Mouse (Mus musculus) spleen, postnatal 36 days (tissue): ENCODE data around the gene Nos1ap.

ENCODE experiments used
- DNase-seq, 2 experiments: peaks; one replicate each; pipeline ENCODE4 v3.0.0; 2022; ENCODE audit warnings: low spot score in 2 of 2, mixed read lengths in 1 of 2

Gene Nos1ap

DNA sequence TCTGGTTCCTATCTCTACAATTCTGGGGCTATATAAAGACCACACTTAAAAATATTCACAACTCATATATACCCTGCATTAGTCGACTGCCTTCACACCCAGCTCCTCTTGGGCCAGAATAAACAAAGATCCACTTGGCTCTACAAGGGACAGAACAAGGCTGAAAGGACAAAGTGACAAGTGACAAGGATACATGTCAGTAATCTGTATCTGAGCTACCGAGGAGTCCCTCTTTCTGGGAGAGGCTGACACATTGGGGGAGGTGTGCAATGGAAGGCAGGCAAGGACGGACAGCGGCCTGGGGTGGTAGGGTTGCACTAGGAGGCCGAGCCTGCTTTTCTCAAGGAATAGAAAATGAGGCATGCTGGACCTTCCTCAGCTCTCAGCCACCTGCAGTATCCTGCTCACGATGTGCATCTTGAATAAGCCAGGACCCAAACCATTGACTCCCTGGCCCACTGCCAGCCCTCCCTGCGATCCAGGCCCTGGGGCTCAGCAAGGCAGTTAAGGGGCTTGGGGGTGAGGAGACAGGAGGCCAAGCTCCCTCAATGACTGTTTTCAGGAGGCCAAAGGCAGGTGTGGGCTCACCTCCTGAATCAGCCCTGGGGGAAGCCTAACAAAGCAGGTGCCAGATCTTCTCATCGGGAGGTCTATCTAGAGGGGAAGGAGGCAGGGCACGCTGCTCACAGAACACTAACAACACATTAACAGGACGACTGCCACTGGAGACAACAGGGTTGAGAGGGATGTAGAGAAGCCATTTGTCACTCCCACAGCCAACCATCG is 87.0 kb downstream of the Nos1ap start:
- DNase-seq: no peak

DNA sequence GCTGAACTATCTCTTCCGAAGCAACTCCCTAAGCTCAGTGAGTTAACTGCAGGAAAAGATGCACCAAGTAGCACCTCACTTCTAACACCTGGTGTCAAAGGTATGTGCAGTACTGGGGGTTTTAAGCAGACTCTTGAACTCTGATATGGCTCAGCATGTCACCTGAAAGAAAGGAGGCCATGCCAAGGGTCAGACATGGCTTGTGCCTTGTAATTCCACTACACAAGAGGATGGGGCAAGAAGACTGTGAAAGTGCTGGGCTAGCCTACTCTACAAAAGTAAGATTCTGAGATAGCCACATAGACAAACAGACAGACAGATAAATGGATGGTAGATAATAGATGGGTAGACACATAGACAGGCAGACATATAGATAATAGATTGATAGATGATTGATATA is 87.7 kb downstream of the Nos1ap start:
- no peak for DNase-seq

DNA sequence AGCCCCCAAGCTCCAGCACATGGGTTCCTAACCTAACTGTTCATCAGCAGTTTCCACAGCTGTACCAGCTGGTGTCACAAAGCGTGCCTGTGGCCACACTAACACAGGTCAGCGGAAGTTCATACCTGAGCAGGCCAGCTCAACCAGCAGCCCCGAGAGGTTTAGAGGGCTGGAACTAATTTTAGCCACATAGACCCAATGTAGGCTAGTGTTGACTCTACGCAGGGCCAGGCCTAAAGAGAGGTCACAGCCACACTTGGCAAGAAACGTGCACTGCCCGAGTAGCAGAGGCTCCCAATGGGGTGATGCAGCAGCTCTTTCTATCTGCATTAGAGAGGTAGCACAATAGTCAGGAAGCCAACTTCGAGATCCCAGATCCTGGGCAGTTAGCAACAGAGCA is 88.1 kb downstream of the Nos1ap start:
- DNase-seq: no peak

DNA sequence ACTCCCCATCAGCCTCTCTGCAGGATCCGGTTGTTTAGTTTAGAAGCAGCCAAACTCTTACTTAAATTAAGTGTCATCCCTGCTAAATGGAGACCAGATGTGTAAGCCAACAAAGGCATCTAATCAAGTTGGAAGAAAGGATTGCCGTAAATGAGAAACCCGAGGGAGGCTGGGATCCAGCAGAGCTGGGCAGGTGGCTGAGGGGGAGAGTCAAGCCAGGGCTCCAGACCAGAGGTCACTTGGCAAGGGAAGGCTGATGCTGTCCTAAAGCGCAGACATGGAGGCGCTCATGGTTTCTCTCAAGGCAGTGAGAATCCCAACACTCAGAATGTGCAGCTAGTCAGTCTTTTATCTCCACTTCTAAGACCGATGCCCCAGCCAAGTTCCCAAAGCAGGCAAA is 89.8 kb downstream of the Nos1ap start:
- DNase-seq: no peak

DNA sequence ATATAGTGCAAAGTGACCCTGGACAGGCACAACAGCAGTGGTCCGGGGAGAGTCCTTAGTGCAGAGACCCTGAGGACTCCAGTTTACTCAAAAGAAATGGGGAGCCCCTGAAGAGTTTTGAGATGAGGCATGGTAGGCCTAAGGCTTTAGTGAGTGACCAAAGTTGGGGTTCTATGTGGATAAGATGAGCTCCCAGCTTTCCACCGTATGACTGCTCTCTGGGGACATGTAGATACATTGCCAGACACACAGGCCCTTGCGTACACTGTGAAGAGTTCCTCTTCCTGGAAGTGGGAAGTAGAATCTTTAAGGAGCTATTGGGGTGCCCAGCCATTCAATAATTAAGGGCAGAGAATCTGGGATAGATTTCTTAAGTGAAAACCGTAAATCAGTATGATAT is 90.2 kb downstream of the Nos1ap start:
- no peak for DNase-seq

DNA sequence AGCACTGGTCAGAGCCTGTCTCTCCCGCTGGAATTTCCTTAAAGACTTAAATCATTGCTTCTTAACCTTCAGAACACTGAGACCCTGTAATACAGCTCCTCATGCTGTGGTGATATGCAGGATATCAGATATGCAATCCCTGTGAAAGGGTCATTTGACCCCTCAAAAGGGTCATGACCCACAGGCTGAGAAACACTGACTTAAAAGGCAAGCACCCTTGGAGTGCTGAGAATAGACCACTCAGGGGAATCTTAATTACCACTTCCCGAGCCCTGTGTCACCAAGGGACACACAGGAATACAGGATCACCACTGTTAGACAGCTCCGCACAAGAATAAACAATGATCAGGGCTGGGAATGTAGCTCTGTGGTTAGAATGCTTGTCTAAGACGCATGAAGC is 91.0 kb downstream of the Nos1ap start:
- no peak for DNase-seq

DNA sequence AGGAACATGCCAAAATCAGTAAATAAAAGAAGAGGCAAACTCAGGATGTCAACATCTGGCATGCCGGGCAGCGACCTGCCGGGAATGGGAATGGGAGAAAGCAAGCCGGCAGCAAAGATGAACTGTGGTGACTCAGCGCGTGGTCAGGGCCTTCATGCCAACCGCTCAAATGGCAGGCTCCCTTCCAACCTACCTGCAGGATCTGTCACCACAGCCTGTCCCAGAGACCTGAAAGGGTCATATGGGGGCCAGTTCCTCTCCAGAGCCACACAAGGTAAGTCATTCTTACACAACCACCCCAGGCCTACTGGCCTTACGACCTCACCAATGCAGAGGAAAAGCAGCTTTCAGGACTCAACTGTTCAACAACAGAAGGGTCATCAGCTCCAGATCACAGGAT is 93.4 kb downstream of the Nos1ap start:
- no peak for DNase-seq

DNA sequence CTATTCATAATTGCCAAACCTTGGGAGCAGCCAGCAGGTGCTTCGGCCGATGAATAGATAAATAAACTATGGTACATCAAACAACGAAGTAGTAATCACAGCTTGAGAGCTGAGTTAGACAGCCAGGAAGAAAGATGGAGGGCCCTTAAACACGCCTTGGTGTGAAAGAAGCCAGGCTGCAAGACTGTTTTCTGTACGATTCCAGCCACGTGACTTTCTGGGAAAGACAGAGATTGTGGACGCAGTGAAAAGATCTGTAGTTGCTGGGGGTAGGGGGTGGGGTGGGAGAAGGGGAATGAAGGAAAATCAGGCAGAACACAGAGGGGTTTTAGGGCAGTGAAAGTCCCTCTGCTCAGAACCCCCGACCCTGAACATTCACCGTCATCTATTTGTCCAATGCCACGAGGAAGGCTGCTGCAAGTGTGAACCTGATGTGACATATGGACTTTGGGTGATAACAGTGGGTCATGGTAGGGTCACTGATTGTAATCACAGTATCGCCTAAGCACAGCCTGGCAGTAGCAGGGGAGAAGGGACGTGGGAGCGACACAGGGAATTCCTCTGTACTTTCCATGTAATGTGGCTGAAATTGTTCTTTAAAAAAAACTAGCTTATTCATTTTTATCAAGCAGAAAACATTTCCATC is 94.0 kb downstream of the Nos1ap start:
- DNase-seq: no peak

DNA sequence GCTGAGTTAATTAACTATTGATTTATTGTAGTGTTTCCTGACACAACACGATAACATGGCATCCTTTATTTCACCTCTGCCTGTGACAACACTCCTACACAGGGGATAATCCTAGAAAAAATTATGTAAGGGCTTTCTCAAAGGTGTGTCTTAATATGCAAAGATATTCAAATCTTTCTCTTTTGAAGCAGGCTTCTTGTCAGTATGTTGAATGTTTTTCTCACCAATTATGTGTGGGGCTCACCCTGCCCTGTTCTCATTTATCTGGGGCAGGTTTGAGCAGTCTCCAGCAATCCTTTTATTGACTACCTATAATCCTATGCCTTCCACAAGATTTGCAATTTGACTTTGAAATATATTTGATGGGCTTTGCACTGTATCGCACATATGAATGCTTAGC is 97.1 kb downstream of the Nos1ap start:
- DNase-seq: no peak

DNA sequence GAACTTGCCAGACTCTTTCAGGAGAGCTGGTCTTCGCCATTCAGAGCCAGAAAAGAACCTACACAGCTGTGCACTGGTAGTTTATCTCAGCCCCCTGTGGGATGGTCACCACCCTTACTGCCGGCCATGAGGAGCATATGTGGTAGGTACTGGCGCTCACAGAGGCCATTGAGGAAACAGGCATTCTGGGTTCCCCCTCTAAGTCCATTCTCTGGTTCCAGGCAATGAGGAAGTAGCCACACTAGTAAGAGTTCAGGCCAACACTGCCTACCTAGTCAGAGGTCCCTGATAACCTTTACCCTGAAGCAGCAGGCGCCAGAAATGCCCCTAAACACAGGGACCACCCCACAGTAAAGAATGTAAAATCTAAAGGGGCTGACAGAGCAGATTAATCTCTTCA is 97.6 kb downstream of the Nos1ap start:
- no peak for DNase-seq

DNA sequence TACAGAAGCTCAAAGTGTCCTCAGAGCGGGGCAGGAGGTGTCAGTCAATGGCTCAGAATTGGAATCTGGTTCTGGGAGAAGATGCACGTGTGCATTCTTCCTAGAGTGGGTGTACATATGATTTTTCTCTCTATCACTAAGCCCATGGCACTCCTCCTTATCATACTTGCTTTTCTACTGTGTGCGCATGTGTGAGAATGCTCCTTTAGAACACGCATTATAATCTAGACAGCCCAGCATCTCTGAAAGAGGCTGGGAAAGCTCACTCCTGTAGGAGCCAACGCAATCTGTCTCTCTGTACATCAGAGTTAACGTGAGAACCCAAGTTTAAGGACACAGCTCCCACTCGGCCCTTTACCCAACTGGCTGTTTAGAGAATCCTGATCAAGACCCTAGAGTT is 99.7 kb downstream of the Nos1ap start:
- no peak for DNase-seq

DNA sequence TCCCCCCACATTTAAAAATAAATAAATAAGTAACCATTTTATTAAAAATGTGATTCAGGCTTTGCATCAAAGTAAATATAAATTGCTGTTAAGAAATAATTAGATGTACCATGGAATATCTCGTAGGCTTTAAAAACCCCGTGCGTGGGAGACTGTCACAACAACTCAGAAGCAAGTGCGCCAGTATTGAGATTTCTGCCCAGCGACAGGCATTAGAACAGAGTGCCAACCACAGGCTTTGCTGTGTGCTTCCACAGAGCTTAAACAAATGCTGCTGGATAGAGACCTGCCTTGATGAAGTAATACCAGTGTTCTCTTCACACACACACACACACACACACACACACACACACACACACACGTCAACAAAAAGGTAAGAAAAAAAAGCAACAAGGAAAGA is 100.2 kb downstream of the Nos1ap start:
- DNase-seq: no peak

DNA sequence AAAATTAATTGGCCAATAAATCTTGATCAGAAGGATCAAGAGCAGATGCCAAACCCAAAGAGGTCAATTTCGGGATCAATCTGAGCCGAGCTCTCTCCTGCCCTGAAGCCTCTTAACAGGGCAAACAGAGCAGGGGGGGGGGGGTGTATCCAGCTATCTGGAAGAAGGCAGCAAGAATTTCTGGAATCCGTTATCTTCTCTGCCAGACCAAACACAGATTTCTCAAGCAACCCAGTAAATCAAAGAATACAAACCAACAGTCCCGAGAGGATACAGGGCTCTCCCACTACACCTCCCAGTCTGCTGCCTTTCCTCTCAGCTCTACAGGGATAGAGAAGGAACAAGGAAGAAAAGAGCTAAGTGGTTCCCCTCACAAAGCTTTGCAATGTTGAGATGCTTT is 104.5 kb downstream of the Nos1ap start:
- no peak for DNase-seq

DNA sequence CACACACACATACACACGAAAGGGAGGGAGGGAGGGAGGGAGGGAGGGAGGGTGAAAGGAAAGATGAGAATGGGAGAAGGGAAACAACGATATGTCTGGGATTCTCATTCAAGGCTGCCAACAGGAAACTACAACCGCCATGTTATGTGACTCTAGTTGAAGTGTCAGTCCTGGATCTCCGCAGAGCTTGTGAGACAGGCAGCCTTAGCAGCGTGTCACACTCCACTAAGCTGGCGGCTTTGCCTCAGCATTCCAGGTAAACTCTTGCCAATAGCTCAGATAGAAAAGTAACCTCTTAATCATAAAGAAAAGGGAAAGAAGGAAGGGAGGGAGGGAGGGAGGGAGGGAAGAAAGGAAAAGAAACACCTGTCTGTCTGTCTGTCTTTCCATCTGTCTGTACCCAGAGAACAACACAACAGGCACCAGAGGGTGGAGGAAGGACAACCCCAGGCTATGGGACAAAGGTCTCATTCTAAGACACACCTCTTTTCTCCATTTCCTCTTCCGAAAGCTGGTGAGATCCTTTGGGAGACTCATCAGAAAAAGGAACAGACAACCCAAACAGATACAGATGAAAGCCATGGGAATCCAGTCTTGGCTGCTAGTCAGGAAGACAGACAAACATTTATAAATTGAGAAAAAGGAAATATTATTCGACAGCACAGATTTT is 107.3 kb downstream of the Nos1ap start:
- no peak for DNase-seq

DNA sequence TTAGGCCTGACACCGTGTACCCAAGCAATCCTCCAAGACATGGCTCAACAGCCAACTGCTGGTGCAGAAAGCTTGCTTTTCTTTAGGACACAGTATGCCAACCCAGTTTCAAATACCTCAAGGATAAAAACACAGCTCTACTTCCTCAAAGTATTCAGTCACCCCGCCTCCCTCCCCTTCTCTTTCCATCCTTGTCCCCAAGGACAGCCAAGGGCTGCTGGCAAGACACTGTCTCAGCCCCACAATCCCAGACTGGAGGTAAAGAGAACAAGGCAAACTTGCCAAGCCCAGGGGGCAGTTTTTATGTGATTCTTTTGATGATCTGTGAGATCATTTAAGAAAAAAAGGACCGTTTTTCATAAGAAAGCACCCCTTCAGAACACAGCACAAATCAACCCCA is 108.6 kb downstream of the Nos1ap start:
- DNase-seq: no peak

DNA sequence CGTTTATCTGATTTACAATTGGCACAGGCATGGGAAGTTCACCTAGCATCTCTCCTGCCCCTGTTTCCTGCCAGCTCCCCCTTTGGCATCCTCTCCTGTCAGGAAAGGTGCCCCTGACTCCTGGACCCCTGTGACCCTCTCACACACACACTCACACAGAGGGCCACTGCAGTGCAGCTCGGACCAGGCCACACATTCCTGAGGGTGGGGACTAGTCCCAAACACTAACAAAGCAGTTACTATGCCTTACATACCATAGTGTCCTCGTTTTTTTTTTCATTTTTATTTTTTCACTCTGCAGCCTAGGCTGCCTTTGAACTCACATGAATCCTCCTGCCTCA is 110.2 kb downstream of the Nos1ap start:
- DNase-seq: no peak

DNA sequence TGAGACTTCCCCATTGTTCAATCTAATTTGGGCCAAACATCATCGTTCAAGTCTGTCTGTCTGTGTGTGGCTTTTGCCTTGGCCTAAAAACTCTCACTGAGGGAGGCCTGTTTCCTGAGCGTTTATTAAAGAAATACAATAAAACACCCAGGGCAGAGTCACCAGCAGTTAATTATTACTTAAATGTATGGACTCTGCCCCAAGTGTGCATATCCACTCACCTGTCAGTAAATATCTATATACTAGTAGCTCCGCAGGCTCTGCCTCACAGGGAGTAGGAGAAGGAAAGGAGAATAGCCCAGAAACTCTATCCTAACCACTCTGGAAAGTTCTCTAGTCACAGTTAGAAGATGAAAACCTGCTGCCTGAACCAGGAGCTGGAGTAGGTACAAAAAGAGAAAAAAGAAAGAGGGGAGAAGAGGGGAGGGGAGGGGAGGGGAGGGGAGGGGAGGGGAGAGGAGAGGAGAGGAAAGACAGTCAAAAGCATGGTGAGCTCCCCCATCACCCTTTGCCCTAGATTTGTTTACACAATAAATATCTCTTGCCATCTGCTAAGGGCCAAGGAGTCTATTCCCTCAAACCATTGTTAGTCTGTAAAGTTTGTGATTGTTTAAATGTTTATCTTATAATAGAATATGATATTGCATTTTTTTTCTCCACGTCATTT is 110.7 kb downstream of the Nos1ap start:
- no peak for DNase-seq

DNA sequence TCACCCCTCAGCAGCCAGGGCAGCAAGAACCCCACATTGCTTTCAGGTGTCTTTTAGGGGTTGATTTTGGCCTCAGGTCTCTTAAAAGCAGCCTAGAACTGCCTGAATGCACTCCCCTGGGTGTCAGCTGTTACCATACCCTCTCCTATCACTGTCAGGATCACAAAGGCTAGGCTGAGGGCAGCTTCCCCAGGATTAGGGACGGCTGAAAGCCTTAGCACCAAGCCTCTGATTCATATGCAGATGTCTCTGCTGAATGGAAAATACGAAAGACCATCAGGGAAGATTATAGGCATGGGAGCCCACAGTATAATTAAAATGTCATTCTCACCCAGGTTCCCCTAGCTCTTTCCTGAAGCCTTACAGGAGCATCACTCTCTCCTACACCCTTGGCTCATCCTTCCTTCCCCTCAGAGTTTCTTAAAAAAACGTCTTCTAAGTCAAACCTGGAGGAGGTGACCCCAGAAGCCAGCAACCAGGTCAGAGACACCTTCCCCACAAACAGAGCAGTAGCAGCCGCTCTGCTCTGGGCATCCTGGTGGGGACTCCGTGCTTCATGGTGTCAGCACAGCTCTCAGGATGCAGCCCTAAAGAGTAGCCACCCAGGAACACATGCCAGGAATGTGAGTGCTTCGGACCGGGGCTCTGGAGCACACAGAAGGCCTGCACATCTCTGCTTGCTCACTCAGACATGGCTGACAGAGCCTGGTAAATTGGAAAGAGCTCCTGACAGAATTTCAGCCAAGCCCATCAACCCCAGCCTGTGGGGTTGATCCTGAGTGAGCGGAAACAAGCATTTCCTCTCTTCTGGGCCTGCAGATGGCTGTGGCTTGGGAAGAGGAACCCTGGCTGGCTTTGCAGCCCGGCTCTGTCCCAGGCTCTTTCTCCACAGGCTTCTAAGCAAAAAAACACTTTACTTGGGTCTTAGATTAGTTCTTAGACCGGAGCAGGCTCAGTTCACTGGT is 111.7 kb downstream of the Nos1ap start:
- DNase-seq: peak in 1 of 2 experiments; percentile 11

DNA sequence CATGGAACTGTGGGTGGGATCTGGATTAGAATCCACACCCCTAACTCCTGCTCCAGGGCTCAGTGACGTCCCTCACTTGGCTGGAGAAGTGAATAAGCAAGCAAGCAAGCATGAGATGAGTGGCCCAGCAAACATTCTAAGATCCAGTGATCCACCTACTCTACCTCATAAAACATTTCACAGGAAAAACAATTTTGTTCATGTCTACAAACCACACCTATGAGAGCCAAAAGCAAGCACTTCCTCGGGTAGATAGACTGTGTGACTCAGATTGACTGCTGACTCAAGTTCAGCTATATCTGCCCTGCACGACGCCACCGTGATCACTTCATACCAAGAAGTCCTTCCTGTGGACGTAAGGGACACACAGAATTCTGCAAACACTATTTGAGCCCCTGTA is 116.2 kb downstream of the Nos1ap start:
- DNase-seq: no peak

DNA sequence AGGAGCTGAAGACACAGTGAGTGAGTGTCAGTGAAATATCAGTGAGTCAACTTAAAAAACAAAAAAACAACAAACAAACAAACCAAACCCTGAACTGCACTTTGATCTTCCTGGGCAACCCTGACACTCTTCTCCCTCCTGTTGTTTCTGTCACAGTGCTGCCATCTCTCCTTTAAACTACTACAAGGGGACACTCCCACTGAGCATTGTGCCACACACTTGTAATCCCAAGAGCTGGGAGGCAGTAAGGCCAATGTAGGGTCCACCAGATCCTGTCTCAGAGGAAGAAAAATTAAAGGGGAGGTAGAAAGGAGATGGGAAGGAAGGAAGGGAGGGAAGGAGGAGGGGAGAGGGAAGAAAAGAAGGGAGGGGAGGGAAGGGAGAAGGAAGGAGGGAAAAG is 116.8 kb downstream of the Nos1ap start:
- DNase-seq: no peak
